Mouse (Mus musculus) cerebellum, adult (tissue): Measurements from ENCODE around the gene Dctpp1.

Experiments
- ATAC-seq: cut with Nextera tagmentation; 2 replicates; pipeline ENCODE4 v1.9.2; 2017; ENCODE audit warnings: mild to moderate bottlenecking, moderate library complexity, mixed read lengths; ENCODE audit not compliant: insufficient number of reproducible peaks, low FRiP score, low TSS enrichment

Gene Dctpp1

GRCm38 (mm10) chr7:127232622-127233367 lies 27.7 kb downstream of the Dctpp1 start, which contains the start of the genes Zfp553 and Sept1:
Gene Zfp553 (plus strand): TSS chr7:127233061.
Gene Sept1 (minus strand): TSS chr7:127233130.
- ATAC-seq: peak; percentile 85; the same call in 1 of the 2 replicates

- no peak for ATAC-seq
Measured at GRCm38 (mm10) chr7:127231826-127232621, 28.5 kb downstream of the Dctpp1 start.

DNA sequence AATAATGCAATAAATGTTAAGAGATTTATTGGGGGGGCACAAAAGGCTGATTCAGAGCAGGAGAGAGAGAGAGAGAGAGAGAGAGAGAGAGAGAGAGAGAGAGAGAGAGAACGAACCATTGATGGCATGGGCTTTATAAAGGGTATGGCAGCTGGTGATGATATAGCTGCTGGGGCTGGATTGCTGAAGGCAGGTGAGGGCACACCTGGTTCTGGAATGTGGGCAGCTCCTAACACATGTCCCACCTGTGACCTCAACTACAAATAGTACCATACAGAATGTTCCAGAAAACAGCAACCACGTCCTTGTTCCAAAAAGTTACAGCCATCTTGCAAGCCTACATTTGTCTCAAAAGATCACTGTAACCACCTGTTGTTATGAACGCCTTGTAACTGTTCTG lies 29.1 kb downstream of the Dctpp1 start:
- no peak for ATAC-seq

DNA sequence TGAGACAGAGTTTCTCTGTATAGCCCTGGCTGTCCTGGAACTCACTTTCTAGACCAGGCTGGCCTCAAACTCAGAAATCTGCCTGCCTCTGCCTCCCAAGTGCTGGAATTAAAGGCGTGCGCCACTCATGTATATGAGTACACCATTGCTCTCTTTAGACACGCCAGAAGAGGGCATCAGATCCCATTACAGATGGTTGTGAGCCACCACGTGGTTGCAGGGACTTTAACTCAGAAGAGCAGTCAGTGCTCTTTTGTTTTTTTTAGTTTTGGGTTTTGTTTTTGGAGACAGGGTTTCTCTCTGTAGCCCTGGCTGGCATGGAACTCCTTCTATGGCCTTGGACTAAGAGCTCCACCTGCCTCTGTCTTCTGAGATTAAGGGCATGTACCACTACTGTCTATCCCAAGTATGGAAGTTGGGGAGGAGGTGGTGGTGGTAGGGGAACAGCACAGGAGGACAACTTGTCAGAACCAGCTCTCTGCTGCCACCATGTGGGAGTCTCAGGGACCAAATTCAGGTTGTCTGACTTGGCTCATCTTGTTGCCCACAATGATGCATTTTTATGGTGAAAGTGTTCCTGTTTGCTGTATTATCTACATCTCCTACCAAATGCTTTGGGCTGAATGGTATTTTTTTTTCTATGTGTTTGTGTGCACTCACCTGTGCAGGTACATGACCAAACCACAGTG lies 31.8 kb downstream of the Dctpp1 start:
- no peak for ATAC-seq

DNA sequence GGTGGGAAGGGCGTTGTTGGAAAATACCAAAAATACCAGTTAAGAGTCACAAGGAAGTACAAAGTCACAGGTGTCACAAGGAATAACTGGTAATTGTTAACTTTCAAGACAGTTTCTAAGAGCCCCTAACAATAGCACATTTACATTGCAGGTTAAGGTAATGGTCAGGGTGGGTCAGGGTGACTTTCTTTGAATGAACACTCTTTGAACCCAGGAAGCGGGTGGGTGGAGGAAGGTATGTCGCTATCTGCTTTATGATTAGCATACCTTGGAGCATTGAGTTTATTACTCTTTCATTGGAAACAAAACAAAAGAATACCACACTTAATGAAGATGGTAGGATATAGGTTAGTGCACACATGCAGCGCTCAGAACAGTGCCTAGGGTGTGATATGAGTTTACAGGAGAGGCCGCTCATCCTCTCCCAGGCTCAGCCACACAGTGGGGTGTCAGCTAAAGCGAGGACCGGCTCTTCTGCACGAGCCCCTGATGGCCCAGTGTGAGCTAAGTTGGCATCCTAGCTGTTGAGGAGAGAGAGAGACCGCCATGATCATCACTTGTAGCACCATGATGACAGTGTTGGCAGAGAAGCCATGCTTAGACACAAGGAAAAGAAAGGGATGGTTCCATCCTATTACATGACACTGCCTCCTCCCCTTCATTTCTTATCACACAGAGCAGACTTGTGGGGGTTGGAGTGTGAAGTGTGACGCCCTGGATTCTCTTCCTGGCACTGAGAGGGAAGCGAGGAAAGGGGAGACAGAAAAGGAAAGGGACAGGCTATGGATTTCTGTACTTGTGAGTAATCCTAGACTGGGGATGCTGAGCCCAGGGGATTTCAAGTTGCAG lies 35.1 kb downstream of the Dctpp1 start:
- ATAC-seq: no peak

DNA sequence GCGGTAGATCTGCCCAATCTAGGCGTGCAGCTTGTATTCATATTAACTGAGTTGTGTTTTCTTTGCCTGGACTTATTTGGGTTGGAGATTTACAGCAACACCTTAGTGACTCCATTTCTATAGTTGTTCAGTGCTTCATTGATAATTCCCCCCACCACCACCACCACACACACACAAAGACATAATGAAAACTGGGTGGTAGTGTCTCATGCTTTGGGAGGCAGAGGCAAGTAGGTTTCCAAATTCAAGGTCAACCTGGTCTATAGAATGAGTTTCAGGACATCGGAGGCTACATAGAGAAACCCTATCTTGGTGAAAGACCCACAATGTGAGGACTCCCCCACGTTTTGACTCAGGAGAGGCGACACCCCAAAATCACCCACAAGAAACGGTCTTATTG lies 35.9 kb downstream of the Dctpp1 start:
- no peak for ATAC-seq

DNA sequence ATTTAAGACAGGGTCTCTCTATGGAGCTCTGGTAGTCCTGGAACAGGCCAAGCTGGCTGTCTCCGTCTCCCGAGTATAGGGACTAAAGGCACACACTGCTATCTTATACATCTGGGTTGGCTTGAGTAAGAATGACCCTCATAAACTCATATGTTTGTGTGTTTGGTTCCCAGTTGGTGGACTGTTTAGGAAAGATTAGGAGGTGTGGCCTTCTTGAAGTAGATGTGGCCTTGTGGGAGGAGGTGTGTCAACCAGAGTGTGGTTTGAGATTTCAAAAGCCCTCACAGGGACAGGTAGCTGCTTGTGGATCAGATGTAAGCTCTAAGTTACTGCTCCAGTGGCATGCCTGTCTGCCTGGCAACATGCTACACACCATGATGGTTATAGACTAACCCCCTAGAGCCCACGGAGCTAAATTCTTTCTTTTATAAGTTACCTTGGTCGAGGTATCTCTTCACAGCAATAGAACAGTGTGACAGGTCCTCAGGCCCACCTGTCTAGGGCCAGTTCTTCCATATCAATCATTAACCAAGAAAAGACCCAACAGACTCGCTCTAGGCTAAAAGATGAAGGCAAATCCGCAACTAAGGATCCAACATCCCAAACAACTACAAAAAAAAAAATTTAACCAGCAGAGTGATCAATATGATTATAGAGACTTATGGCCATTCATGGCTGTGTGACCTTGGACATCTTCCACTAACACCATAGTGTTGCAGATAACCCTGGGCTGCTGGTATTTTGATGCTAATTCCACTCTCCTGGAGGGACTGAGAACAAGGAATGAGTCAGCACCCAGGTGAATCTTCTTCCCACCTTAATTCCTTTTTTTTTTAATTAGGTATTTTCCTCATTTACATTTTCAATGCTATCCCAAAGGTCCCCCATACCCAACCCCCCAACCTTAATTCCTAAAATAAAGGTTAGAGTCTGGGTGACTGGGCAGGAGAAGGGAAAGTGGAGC lies 36.7 kb downstream of the Dctpp1 start:
- no peak for ATAC-seq

GRCm38 (mm10) chr7:127223106-127223505 lies 37.4 kb downstream of the Dctpp1 start:
- ATAC-seq: no peak

DNA sequence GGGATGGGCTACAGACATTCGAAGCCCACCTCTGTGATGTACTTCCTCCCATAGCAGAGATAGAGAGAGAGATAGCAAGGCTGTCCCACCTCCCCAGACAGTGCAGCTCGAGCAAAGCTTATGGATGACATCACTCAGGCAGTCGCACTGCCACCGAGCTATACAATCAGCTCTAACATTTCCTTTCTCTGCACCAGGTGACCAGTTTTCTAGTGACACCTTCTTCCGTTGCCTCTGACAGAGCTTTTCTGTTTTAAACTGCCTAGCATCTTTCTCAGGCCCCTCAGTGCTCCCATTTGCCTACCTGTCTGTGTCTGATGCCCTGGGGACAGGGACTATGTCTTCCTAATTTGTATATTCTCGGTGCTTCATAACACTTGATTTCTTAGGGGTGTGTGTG lies 40.1 kb downstream of the Dctpp1 start:
- no peak for ATAC-seq

- ATAC-seq: no peak
Measured at GRCm38 (mm10) chr7:127218670-127219069, 41.8 kb downstream of the Dctpp1 start.

DNA sequence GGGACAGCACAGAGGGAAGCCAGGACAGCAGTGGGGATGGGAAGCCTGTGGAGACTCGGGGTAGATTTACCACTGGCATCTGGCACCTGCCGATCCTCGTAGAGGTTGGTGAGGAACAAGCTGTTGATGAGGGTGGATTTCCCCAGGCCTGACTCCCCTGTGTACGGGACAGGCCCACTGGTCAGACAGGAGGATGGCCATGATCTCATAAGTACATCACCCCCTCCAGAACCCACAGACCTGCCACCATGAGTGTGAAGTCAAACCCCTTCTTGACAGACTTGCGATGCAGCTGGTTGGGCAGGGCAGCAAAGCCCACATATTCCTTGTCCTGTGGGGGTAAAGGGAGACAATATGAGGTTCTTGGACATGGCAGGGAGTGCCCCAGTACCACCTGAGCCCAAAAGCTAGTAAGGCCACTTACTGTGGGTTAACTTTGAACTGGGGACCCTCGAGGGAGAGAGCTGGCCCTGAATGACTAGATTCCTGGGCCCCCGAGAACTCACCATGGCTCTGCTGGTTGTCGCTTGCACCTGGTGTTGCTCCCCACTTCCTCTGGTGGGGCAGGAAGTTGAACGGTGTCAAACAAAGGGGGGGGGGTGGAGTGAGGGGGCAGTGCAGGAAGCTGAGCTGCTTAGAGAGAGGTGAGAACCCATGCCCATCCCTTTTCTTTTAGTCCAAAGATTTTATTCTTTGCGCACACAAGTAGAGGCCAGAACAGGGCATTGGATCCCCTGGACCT lies 42.4 kb downstream of the Dctpp1 start:
- ATAC-seq: no peak

GRCm38 (mm10) chr7:127217475-127217874 lies 43.0 kb downstream of the Dctpp1 start:
- no peak for ATAC-seq

DNA sequence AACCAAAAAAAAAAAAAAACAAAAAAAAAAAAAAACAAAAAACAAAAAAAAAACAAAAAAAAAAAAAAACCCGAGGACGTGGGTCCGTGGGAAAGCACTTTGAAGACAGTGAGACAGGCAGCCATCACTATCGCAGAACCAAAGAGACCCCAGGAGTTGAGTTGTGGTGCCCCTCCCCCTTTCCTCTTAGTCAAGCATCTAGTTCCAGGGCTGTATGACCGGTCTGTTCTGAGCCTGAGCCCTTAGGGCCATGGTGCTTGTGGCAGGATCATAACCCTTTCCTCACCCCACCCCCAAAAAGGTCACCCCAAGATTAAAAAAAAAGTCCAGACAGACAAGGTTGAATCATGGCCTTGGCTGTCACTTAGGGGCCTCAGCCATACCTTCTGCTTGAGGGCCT lies 44.2 kb downstream of the Dctpp1 start:
- ATAC-seq: no peak

- ATAC-seq: peak; percentile 15; the same call in 1 of the 2 replicates
Measured at GRCm38 (mm10) chr7:127214981-127215871, 45.3 kb downstream of the Dctpp1 start.

- ATAC-seq: no peak
Measured at GRCm38 (mm10) chr7:127214521-127214920, 46.0 kb downstream of the Dctpp1 start.

- no peak for ATAC-seq
Measured at GRCm38 (mm10) chr7:127213930-127214329, 46.6 kb downstream of the Dctpp1 start.

GRCm38 (mm10) chr7:127213485-127213884 lies 47.0 kb downstream of the Dctpp1 start:
- ATAC-seq: no peak
